Mouse (Mus musculus) limb, embryonic 12.5 days (tissue): ENCODE results near the gene C1ql3. TPM values are rescaled to one million over a fixed set of nuclear protein-coding genes. Genes with fewer than 3 reads are reported as not detected.

Experiments
- polyA plus RNA-seq: library from polyadenylated mRNA; unstranded; fragments of >200 nt; fragmentation: Nextera tagmentation; extraction: Ambion mirVana; gene quantifications from 2 replicates; pipeline ENCODE4 v1.2.1, GENCODE M21; 2016

Gene C1ql3
- polyA plus RNA-seq, 1 experiment from 2014 or later = 1.4 TPM

Other genes starting within 250 kb of the C1ql3 start
- gene Pter, start 87.8 kb downstream of the C1ql3 start, polyA plus RNA-seq = 14.7 and 16.1 TPM in 2 replicates